Mouse (Mus musculus) lung, postnatal 4 days (tissue): ENCODE data around the gene Nuak2.
"Not testable (repeated sequence)": the region's sequence is repeated elsewhere in the genome, so short reads cannot be mapped to it uniquely, and the experiment has no call there.

Experiments used
- DNase-seq, 2 experiments: peaks; one replicate each; pipeline ENCODE4 v3.0.0; 2021

Gene Nuak2

DNA sequence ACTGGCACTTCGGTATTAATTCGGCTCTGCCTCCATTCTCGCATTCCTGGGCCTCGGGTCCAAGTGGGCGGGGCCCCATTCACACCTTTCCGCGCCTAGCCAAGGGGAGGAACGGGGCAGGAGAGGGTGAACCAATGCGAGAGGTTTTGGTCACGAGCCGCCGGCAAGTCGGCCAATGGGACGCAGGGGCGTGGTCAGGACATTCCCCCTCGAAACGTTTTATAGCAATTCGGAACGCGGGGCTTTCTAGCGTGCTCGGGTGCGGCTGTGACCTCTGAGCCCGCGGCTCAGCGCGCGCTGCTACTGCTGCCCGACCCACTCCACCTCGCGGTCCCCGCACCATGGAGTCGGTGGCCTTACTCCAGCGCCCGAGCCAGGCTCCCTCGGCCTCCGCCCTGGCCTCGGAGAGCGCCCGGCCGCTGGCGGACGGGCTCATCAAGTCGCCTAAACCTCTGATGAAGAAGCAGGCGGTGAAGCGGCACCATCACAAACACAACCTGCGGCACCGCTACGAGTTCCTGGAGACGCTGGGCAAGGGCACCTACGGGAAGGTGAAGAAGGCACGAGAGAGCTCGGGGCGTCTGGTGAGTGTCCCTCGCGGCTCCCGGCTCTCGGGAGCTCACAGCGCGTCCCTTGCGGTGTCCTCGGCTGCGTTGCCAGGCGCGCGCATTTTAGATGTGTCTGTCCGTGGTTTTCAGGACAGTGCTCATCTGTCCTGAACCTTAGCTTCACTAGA, at the start of gene Nuak2:
TSS of gene Nuak2 (plus strand) at position 238 of the 736 bp plus-strand sequence.
- peak; percentile 90 to 93 for DNase-seq

GRCm38 (mm10) chr1:132266791-132267557, 49.0 kb upstream of the Nuak2 start:
- peak; percentile 57 to 75 for DNase-seq

DNA sequence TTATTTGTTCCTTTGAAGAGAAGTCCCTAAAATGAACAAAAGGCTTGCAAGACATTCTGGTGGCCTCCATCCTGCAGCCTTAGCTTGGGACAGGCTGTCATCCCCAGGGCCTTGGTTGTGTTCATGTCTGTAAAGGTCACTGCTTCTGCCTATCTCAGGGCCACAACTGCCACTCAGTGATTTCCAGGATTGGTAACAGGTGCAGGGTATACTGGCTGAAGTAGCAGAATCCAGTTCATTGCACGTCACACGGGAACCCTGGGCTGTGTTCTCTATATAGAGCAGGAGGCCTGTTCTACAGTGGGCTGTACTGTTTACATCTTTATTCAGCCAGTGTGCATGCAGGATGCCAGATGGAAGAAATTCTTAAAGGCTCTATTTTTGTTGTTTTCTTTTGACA, 48.0 kb upstream of the Nuak2 start:
- DNase-seq, result no peak

DNA sequence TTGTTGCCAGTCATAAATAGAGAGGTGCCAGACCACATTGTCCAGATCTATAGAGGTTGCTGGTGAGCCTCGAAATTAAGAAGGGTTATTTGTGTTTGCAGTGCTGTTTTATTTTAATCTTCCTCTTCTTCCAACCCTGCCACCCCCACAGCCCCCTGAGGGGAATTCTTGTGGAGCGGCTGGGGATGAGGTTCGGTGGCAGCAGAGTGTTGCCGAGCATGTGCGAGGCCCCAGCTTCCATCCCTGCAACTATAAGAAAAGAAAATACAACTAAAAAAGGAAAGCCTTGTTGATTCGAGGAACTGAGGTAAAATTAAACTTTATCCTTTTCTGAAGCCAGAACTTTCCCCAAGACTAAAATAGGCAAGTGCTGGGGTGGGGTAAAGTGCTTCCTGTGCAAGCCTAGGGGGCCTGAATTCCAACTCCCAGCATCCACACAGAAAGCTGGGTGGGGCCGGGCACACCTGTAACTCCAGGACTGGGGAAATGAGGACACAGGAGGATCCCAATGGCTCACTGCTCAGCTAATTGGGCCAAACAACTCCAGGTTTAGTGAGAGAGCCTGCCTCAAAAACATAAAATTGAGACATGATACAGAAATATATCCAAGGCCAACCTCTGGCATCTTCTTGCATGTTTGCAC, 47.4 kb upstream of the Nuak2 start:
- no peak for DNase-seq

GRCm38 (mm10) chr1:132271237-132271636, 44.7 kb upstream of the Nuak2 start:
- DNase-seq, result no peak

GRCm38 (mm10) chr1:132276694-132277093, 39.2 kb upstream of the Nuak2 start:
- no peak for DNase-seq

DNA sequence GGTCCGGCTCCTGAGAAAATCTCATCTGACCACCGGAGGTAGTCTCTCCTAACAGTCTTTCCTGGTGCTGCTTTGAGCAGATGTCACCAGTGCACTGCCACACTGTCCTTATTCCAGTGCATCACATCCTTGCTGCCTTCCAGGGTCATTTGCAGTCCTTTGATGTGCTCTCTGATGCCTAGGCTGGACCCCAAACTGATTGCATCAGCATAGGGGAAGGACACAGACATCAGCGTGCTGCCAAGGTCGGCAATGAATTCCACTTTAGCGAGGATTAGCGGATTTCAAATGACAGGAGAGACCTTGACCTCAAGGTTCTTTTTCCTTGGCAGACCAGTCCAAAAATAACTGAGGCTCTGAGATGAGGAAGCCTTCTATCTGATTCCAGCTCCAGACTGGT, 38.8 kb upstream of the Nuak2 start:
- DNase-seq, result no peak

DNA sequence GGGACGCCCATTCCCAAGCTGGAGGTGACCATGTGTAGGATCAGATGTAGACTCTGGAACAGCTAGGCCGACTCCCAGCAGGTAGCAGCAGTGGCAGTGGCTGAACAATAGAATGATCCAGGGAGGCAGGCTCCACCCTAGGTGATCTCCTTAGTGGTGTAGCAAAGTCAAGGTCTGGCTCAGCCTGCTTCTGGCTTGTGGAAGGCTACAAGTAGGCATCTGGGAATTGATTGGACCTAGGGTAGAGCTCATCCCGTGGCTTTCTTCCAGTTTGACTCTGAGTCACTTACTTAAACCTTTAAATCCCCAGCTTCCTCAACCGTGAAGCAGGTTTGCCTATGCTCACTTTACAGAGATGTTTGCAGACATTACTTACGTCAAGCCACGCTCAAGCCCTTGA, 35.3 kb upstream of the Nuak2 start:
- not testable (repeated sequence) for DNase-seq

- no peak for DNase-seq
Measured at GRCm38 (mm10) chr1:132281523-132282176, 34.3 kb upstream of the Nuak2 start.

DNA sequence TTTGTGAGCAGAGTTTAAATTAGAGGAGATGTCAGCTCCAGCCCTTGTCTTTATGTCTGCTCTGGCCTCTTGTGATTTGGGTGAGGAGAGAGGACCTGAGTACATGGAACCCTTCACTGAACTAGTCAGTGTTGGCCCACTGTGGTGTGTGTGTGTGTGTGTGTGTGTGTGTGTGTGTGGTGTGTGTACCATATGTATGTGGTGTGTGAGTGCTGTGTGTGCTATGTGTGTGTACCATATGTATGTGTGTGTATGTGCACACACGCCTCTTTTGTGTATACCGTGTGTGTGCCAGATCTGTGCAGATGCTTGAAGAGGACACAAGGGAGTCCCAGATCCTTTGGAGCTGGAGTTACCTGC, 33.8 kb upstream of the Nuak2 start:
- no peak for DNase-seq

DNA sequence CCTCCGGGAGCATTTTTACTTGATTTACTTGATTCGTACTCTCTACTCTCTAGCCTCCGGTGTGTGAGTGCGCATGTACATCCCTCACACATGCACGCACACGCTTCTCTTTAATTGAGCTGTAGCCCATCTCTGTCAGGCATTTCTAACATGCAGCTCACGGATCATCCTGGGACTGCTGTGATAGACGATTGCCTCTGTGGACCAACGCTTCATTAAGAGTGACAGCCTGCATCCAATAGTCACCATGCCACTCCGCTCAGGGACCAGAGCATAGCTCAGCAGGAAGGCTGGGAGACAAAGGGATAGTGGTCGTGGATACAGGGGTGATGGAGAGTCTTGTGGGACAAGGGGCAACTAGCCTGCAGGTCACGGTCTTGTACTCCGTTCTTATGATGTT, 32.9 kb upstream of the Nuak2 start:
- DNase-seq, result no peak

- DNase-seq, result no peak
Measured at GRCm38 (mm10) chr1:132286735-132287134, 29.2 kb upstream of the Nuak2 start.

- no peak for DNase-seq
Measured at GRCm38 (mm10) chr1:132287445-132287844, 28.5 kb upstream of the Nuak2 start.

DNA sequence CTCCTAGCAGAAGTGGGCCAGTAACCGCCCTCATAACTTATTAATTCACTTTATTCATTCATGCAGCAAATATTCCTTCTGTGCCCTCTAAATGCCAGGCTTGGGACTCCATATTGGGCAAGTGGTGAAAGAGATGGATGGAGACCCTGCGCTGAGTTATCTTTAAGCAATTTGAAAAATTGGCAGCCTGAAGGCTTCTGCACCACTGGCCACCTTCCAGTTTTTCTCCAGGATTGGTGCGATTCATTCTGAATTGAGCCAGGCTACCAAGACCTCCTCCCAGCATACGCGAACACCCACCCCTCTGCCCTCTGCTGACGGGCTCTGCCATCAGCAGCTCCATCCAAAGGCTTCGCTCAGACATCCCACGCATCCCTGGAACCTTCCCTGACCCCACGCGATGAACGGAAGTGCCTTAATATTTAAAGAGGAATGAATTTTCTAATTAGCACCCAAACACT, 27.9 kb upstream of the Nuak2 start:
- DNase-seq, result peak; percentile 39 to 45

DNA sequence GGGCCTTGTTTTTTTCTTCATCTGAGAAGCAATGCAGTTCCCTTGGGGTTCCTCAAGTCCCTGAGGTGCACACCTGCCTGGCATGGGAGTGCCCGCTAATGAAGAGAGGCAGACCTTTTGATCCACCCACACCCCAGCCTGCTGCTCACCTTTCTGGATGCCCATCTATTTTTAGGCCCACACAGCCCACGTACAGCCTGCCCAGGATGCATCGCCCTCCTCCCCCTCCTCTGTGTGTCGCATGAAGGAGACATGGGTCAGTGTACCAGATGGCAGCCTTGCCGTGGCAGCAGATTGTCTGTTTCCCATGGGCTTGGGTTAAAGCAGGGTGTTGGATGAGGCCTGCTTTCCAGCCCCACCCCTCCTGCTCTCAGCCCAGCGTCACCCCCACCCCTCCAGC, 26.0 kb upstream of the Nuak2 start:
- DNase-seq, result peak in 1 of 2 experiments; percentile 48

DNA sequence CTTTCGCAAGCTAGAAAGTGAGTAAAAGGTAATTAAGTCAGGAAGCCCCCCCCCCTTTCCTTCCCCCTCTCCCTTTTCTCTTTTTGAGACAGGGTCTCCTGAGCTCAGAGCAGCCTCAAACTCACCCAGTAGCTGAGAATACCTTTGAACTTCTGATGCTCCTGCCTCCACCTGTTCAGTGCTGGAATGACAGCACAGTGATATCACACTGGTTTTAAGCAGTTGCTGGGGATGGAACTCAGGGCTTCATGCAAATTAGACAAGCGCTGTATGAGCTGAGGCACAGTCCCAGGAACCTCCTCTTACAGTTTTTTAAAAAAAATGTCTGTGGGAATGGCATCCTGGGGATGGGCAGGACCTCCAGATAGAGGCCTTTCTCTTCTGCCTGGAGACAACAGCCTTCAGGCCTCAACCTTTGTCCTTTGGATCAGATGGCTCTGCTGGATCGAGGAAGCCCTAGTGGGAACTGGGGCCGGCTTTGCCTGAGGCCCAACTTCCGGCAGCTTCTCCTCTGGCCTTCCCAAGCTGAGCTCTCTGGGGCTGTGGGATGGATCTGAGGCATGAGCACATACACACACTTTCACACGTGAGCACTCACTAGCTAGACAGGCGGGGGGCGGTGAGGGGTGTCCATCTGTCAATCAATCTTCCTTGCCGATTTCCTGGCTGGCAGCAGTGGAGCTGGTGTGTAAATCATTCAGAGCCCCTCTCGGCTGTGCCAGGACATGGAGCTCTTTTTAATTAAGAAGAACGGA, 24.8 kb upstream of the Nuak2 start:
- DNase-seq, result peak in 1 of 2 experiments; percentile 46

GRCm38 (mm10) chr1:132291706-132292105, 24.2 kb upstream of the Nuak2 start:
- DNase-seq, result no peak

DNA sequence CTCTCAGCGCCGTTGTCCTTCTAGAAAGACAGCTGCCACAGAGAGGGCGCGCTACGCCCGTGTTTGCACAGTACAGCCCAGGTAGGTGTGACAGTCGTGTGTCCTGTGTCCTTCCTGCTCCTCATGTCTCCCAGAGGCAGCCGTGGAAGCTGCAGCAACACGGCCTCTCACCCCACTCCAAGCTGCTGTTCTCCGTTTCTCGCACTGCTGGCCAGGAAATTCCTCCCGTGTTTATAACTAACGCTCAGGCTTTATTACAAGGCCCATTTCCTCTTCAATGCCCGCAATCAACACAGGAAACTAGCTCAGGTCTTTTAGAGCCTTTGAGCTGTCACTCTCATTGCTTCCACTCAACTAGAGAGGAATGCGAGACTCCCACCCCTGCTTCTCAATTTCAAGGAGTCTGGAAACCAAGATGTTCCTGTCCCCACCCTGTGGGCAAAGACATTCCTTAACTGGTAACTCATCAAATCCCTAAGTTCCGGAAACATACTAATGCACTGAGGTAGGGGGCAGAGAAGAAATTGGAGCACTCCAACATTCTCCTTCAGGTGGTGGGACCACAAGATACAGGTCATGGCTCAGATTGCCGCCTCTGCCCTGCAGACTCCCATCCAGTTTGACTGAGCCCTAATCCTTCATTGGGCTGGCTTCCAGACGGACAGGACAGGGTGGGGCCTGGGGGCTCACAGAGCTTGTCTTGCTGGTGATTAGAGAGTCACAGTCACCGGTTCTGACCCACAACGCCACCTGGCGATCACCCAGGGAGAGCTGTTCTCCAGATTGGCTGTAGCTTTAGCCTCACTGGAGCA, 23.4 kb upstream of the Nuak2 start:
- DNase-seq, result peak; percentile 73 to 75

- no peak for DNase-seq
Measured at GRCm38 (mm10) chr1:132295506-132295905, 20.4 kb upstream of the Nuak2 start.

GRCm38 (mm10) chr1:132296051-132296450, 19.9 kb upstream of the Nuak2 start:
- DNase-seq, result peak; percentile 68 to 90

GRCm38 (mm10) chr1:132298425-132298800, 17.5 kb upstream of the Nuak2 start, which contains the start of gene Klhdc8a:
TSS of gene Klhdc8a (plus strand) at chr1:132298626.
- DNase-seq, result peak; percentile 78 to 83
